Mouse (Mus musculus) G1E (cell line): Measurements from ENCODE around the gene Rfx8. TPM values are rescaled to one million over a fixed set of nuclear protein-coding genes. Genes with fewer than 3 reads are reported as not detected.

Source experiments
- ATAC-seq: 2 replicates; pipeline ENCODE4 v1.8.0; 2016; ENCODE audit warnings: mild to moderate bottlenecking; ENCODE audit not compliant: insufficient number of reproducible peaks, poor library complexity, low FRiP score, severe bottlenecking; ENCODE audit errors: extremely low read depth
- DNase-seq: peaks from one replicate; pipeline ENCODE4 v3.0.0; 2012; ENCODE audit warnings: low spot score
- H3K27me3 ChIP-seq: 2 replicates; pipeline ENCODE4 v1.6.1; 2012; ENCODE audit warnings: mild to moderate bottlenecking, low read length, inconsistent platforms; ENCODE audit not compliant: insufficient read depth
- H3K36me3 ChIP-seq: replicated peaks from 2 replicates; pipeline ENCODE3; 2012; ENCODE audit warnings: mild to moderate bottlenecking, inconsistent platforms
- H3K4me1 ChIP-seq: 2 replicates; pipeline ENCODE4 v1.6.1; 2012; ENCODE audit warnings: low read depth, low read length, inconsistent platforms, mixed read lengths; ENCODE audit not compliant: insufficient read depth
- H3K4me3 ChIP-seq: 2 replicates; pipeline ENCODE4 v1.5.1; 2012; ENCODE audit warnings: low read depth, mild to moderate bottlenecking, inconsistent platforms, low read length, moderate library complexity, mixed read lengths
- H3K9me3 ChIP-seq: replicated peaks from 2 replicates; pipeline ENCODE4 v1.6.1; 2012; ENCODE audit warnings: inconsistent platforms
- CTCF ChIP-seq: IDR thresholded peaks from 2 replicates; pipeline ENCODE4 v1.5.1; 2012; ENCODE audit warnings: low read depth, low read length, inconsistent platforms, mixed read lengths
- GATA1 ChIP-seq: IDR thresholded peaks from 2 replicates; pipeline ENCODE4 v1.6.1; 2012; ENCODE audit warnings: borderline replicate concordance, low read length, inconsistent platforms, mixed read lengths
- GATA2 ChIP-seq: IDR thresholded peaks from 2 replicates; pipeline ENCODE4 v1.6.1; 2012; ENCODE audit warnings: low read depth, low read length, inconsistent platforms, borderline replicate concordance
- POLR2AphosphoS5 ChIP-seq: IDR thresholded peaks from 2 replicates; pipeline ENCODE4 v1.6.1; 2012; ENCODE audit warnings: low read depth, low read length, inconsistent platforms; ENCODE audit not compliant: insufficient replicate concordance
- TAL1 ChIP-seq: conservative IDR thresholded peaks from 2 replicates; pipeline ENCODE4 v1.6.1; 2012; ENCODE audit warnings: low read depth, low read length, inconsistent platforms, mixed read lengths
- polyA plus RNA-seq: library from polyadenylated mRNA; stranded (reverse); fragments of >175 nt; gene quantifications from 2 replicates; pipeline ENCODE4 v1.2.3, GENCODE M21; 2012
- total RNA-seq, 2 experiments: library from RNA; stranded (forward) in 1 of 2; stranded (reverse) in 1 of 2; fragments of 200-1000 nt in 1 of 2; fragments of >200 nt in 1 of 2; fragmentation: Nextera tagmentation in 1 of 2; gene quantifications; 2 replicates each; pipeline ENCODE4 v1.2.3; 2014 to 2017

Rfx8 gene
- total and polyA plus RNA-seq, 3 experiments: 0.22 TPM; not detected in 2

- ATAC-seq (no peak), DNase-seq (no peak)
- Histone ChIP-seq H3K27me3 (no peaks in the 10 kb centered on the region), H3K4me3 (no peak overlapping the region), H3K9me3 (no peaks in the 10 kb centered on the region), H3K4me1 (no peaks in the 10 kb centered on the region), H3K36me3 (no peaks in the 10 kb centered on the region)
- TF ChIP-seq GATA1 (no peak), POLR2AphosphoS5 (no peak), TAL1 (no peak), CTCF (no peak)
Observed at GRCm38 (mm10) chr1:39749664-39750063, 28.9 kb upstream of the Rfx8 start.

- TF ChIP-seq TAL1: no peak
- TF ChIP-seq GATA1: no peak
- TF ChIP-seq POLR2AphosphoS5: no peak
- no peak for TF ChIP-seq CTCF
- no peak for TF ChIP-seq GATA2
- no peaks in the 10 kb centered on the region for H3K9me3 ChIP-seq
- H3K36me3 ChIP-seq: no peaks in the 10 kb centered on the region
- no peaks in the 10 kb centered on the region for H3K27me3 ChIP-seq
- ATAC-seq (no peak), DNase-seq (no peak)
- H3K4me3 ChIP-seq: no peak overlapping the region
- H3K4me1 ChIP-seq: no peaks in the 10 kb centered on the region
Observed at GRCm38 (mm10) chr1:39749214-39749613, 28.4 kb upstream of the Rfx8 start.

- no peak for TF ChIP-seq GATA1
- no peak for TF ChIP-seq GATA2
- no peak for TF ChIP-seq TAL1
- no peak for TF ChIP-seq CTCF
Observed at GRCm38 (mm10) chr1:39748666-39749065, 27.9 kb upstream of the Rfx8 start.

GRCm38 (mm10) chr1:39746464-39746863, 25.7 kb upstream of the Rfx8 start:
- Histone ChIP-seq H3K27me3 (no peaks in the 10 kb centered on the region), H3K36me3 (no peaks in the 10 kb centered on the region), H3K4me1 (no peaks in the 10 kb centered on the region), H3K9me3 (no peaks in the 10 kb centered on the region), H3K4me3 (no peak overlapping the region)
- DNase-seq: no peak
- ATAC-seq: no peak
- TF ChIP-seq GATA1 (no peak), POLR2AphosphoS5 (no peak), CTCF (no peak), TAL1 (no peak), GATA2 (no peak)

More at GRCm38 (mm10) chr1:39748666-39749065, 27.9 kb upstream of the Rfx8 start:
- no peak overlapping the region for H3K4me3 ChIP-seq
- H3K9me3 ChIP-seq: no peaks in the 10 kb centered on the region
- ATAC-seq: no peak
- DNase-seq: no peak
- no peaks in the 10 kb centered on the region for H3K4me1 ChIP-seq
- H3K36me3 ChIP-seq: no peaks in the 10 kb centered on the region
- H3K27me3 ChIP-seq: no peaks in the 10 kb centered on the region

GRCm38 (mm10) chr1:39740948-39741347, 20.2 kb upstream of the Rfx8 start:
- H3K4me3 ChIP-seq: no peak overlapping the region
- ATAC-seq: no peak
- no peak for TF ChIP-seq GATA2
- no peak for TF ChIP-seq TAL1
- TF ChIP-seq POLR2AphosphoS5: no peak
- no peak for TF ChIP-seq GATA1
- no peak for TF ChIP-seq CTCF

GRCm38 (mm10) chr1:39740002-39740401, 19.2 kb upstream of the Rfx8 start:
- Histone ChIP-seq H3K4me1 (no peaks in the 10 kb centered on the region), H3K4me3 (no peak overlapping the region), H3K27me3 (no peaks in the 10 kb centered on the region), H3K36me3 (no peaks in the 10 kb centered on the region), H3K9me3 (no peaks in the 10 kb centered on the region)
- no peak for ATAC-seq
- DNase-seq: no peak
- no peak for TF ChIP-seq GATA1
- TF ChIP-seq POLR2AphosphoS5: no peak
- no peak for TF ChIP-seq GATA2
- no peak for TF ChIP-seq CTCF
- TF ChIP-seq TAL1: no peak

More at GRCm38 (mm10) chr1:39740948-39741347, 20.2 kb upstream of the Rfx8 start:
- H3K4me1 ChIP-seq: no peaks in the 10 kb centered on the region
- DNase-seq: no peak
- H3K9me3 ChIP-seq: no peaks in the 10 kb centered on the region
- no peaks in the 10 kb centered on the region for H3K27me3 ChIP-seq
- H3K36me3 ChIP-seq: no peaks in the 10 kb centered on the region
